Mouse (Mus musculus): ENCODE data around the gene Cdk5.

Gene Cdk5

DNA sequence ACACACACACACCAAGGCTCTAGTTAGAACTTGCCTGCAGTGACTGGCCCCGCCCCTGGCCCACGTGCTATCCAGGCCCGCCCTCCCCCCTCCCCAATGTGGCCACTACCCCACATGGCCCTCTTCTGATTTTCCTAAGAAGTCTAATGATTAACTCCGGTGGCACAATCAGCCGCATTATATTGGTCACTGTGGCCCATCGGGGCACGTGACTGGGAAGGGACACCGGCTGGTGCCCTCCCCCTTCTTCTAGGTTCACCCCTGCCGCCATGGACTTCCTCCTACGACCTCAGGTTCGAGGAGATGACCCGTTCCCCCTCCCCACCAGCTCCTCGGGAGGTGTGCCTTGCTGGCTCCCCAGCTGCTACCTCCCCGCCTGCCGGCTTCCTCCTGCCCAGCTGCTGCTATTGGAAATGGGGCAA lies 4.7 kb upstream of the Cdk5 start:
- DNase-seq (ENCODE audit: low read depth, low spot score): no peak

GRCm38 (mm10) chr5:24427285-24427633 lies 3.9 kb upstream of the Cdk5 start:
- no peak for DNase-seq (ENCODE audit: low read depth, low spot score)

GRCm38 (mm10) chr5:24426556-24427284 lies 3.4 kb upstream of the Cdk5 start:
- no peak for DNase-seq (ENCODE audit: low read depth, low spot score)

DNA sequence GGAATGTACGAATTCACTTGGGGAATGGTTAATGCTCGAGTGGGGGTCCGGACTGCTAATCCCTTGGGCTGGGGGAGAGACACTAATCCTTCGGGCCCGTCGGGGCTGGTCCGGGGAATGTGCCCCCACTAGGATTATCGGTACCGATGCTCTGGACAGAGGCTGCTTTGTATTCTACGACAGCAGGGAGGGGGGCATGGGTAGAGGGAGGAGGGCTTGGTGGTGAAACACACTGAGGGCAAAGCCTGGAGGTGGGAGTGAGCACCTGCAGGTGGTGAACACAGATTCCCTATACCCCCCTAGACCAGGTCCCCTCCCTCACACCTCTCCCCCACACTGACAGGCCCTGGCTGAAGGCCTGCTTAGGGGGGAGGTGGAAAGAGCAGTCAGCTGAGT lies 2.7 kb upstream of the Cdk5 start:
- DNase-seq (ENCODE audit: low read depth, low spot score): no peak

DNA sequence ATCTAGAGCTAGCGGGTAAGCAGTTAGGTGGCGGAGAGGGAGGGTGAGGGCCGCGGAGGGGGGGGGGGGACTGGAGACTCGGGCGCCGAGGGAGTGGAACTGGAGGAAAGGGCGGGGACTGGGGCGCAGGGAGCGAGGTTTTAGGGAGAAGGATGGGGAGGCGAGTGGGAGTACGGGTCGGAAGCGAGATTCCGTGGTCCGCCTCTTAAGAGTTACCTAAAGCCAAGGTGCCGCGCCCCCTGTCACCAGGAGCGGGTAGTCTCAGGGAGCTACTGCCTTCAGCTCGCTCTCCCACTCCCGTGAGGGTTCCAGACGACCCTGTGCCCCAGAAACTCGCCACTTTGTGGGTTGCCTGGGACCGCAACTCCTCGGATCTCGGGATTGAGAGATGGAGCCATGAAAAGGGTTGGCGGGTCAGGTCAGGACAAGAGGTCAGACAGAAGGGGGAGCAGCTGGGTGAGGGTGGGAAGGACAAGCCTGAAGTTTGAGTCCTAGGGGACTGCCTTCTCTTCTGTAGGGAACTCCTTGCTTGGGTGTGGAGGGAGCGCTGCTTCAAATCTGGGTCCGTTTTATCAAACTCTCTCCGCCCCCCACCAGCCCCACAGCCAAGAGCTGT lies 2.2 kb upstream of the Cdk5 start:
- DNase-seq (ENCODE audit: low read depth, low spot score): no peak

- no peak for DNase-seq (ENCODE audit: low read depth, low spot score)
Measured at GRCm38 (mm10) chr5:24424861-24425411, 1.6 kb upstream of the Cdk5 start.

DNA sequence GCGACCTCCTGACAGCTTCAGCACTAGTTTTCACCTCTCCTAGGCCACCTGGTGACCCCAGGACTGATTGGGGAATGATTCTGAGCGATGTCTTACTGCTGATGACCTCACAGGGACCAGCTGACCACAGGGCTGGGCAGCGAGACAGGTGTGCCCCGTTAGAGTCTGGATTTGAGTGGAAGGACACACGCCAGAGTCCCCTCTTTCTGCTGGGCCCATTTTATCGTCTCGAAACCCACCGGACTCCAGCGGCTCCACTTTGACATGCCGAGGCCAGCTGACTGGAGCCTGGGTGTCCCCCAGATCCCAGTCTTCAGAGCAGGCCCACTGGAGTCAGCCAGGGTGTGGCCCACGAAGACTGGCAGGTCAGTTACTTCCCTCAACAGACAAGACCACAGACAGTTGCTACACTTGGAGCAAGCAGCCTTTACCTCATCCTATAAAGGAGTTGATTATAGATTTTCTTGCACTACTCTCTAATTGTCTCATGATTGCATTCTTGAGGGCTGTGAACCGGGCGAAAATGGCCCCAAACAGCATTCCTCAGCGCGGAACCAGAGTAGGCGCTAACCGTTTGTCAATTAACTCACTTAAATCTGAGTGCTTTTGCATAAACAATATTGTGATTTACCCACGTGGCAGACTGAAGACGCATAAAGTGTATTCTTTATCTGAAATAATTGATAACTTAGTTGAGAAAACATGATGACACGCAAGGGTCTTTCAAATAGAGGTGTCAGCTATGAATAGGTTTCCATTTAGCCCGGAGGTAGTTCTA lies 863 bp upstream of the Cdk5 start:
- DNase-seq (ENCODE audit: low read depth, low spot score): no peak

- DNase-seq (ENCODE audit: low read depth, low spot score): no peak
Measured at GRCm38 (mm10) chr5:24420381-24420780, 2.9 kb downstream of the Cdk5 start.

DNA sequence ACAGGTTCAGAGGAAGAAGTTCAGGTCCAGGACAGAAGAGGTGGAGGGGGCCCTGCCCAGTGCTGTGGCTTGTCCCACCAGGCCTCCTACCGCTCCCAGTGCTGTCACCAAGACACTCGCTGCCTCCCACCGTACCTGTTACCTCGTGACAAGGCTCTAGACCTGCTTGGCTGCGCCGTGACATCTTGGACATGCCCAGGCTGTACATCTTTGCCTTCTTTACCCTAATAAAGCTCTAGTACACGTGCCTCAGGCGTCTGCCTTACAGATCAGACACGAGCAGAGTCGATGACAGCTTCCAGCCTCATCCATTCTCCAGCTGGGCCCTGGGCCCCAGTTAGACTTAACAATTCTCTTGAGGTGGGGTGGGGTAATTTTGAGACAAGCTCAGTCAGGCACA lies 5.7 kb downstream of the Cdk5 start:
- DNase-seq (ENCODE audit: low read depth, low spot score): no peak

GRCm38 (mm10) chr5:24416222-24416736 lies 7.1 kb downstream of the Cdk5 start:
- no peak for DNase-seq (ENCODE audit: low read depth, low spot score)

DNA sequence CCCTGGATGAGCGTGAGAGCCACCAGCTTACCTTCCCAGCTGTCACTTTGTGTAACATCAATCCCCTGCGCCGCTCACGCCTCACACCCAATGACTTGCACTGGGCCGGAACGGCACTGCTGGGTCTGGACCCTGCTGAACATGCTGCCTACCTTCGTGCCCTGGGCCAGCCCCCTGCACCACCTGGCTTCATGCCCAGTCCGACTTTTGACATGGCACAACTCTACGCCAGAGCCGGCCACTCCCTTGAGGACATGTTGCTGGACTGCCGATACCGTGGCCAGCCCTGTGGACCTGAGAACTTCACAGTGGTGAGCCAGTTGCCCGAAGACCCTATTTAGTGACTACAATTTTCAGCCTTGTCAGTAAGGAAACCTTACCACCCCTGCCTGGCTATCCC lies 9.4 kb downstream of the Cdk5 start:
- no peak for DNase-seq (ENCODE audit: low read depth, low spot score)

GRCm38 (mm10) chr5:24413042-24413693 lies 10.2 kb downstream of the Cdk5 start, which contains the start of gene Asic3:
Asic3 (plus strand) TSS chr5:24413392.
- DNase-seq (ENCODE audit: low read depth, low spot score): no peak

DNA sequence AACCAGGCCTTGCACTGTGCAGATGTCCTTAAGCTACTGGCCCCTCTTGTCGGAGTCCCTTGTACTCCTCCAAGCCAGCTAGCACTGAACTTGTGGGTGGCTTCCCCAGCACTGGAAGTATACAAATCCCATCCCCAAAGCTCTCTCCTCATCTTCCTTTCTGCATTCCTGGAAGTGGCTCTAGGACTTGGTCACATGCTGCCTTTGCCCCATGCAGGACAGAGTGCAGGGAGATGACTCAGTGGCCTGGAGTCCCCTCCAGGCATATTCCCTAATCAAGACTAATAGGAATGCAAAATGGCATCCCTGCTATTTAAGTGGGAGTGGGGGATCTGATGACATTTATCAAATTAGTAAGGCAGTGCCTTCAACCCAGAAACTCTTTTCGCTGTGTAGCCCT lies 11.3 kb downstream of the Cdk5 start:
- DNase-seq (ENCODE audit: low read depth, low spot score): no peak

- no peak for DNase-seq (ENCODE audit: low read depth, low spot score)
Measured at GRCm38 (mm10) chr5:24409466-24409865, 13.9 kb downstream of the Cdk5 start.

DNA sequence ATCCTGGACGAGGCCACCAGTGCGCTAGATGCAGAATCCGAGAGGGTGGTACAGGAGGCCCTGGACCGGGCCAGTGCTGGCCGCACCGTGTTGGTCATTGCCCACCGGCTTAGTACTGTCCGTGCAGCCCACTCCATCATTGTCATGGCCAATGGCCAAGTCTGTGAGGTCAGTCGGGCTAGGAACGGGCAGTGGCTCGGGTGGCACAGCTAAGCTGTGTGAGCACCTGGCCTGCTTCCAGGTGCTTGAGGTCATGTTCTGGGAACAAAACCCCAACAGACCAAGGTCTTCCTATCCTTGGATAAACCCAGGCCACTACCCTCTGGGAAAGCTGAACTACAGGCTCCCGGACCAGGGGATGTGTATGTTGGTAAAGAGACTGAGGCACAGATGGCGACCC lies 14.7 kb downstream of the Cdk5 start:
- no peak for DNase-seq (ENCODE audit: low read depth, low spot score)

DNA sequence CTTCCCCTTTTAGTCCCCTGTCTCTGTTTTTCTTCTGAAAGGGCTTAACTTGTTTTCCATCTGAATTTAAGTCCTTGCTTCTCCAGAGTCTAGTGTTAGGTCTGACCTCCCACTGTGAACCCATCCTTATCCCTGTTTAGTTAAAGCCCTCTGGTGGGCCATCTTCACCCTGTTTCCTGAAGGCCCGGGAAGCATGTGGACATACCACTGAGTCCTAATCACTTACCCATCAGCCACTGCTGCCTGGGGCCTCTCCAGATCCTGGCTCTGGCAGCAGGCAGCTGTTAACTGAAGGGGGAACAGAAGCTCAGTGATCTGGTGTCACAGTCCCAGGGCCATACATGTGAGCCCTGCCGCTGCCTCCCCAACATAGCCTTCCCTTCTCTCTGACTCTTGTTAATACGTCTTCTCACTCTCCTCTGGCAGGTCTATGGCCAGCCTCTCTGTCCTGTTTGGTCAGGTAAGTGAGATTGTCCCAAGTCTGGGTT lies 17.9 kb downstream of the Cdk5 start:
- no peak for DNase-seq (ENCODE audit: low read depth, low spot score)

GRCm38 (mm10) chr5:24404594-24405360 lies 18.6 kb downstream of the Cdk5 start:
- DNase-seq (ENCODE audit: low read depth, low spot score): no peak

DNA sequence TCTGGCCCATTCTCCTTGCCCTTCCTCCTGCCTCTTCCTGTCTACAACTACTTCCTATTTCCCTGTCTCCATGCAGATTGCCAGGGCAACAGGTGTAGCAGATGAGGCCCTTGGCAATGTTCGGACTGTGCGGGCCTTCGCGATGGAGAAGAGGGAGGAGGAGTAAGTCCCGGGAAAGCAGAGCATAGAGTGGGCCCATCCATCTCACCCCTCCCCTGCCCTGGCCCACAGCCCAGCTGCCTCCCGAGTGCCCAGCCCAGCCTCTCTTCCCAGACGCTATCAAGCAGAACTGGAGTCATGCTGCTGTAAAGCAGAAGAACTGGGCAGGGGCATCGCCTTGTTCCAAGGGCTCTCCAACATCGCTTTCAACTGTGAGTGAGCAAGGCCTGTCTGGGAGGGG lies 21.4 kb downstream of the Cdk5 start:
- no peak for DNase-seq (ENCODE audit: low read depth, low spot score)

DNA sequence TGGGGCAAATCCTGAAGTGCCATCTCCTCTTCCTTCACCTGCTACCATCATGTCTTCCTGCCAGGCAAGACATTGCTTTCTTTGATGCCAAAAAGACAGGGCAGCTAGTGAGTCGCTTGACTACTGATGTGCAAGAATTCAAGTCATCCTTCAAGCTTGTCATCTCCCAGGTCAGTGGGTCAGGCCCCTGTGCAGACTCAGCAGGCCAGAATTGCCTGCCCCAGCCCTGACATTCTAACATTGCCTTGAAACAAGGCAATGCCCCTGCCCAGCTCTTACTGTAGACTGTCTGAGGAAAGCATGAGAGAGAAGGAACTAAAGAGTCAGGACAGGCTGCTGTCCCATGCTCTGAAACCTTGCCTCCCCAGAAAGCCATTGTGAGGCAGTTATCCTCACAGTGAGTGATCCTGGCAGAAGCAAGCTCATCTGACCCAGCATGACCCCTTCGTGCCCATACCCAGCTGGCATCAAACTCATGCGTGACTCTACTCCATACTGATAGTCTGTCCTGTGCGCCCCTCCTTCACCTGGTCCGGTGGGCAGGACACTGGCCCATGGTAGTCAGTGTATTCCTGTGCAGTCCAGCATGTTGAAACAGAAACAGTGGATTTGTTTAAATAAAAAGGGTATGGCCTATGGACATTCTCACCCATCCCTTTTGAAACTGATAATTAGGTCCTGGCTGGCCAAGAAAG lies 22.3 kb downstream of the Cdk5 start:
- DNase-seq (ENCODE audit: low read depth, low spot score): no peak

- no peak for DNase-seq (ENCODE audit: low read depth, low spot score)
Measured at GRCm38 (mm10) chr5:24400362-24400761, 23.0 kb downstream of the Cdk5 start.

Data from telencephalon, adult 2 months (tissue).